Mouse (Mus musculus): ENCODE results near the gene Rbmxl1. TPM values are rescaled to one million over a fixed set of nuclear protein-coding genes. Genes with fewer than 3 reads are reported as not detected.
A peak's percentile ranks its signal among the peaks of the same experiment; 100 is the strongest.
"Not testable (repeated sequence)": the region's sequence is repeated elsewhere in the genome, so short reads cannot be mapped to it uniquely, and the experiment has no call there.

Rbmxl1 gene
- total RNA-seq, 2 experiments from 2014 or later: 24.0 to 26.0 TPM

DNA sequence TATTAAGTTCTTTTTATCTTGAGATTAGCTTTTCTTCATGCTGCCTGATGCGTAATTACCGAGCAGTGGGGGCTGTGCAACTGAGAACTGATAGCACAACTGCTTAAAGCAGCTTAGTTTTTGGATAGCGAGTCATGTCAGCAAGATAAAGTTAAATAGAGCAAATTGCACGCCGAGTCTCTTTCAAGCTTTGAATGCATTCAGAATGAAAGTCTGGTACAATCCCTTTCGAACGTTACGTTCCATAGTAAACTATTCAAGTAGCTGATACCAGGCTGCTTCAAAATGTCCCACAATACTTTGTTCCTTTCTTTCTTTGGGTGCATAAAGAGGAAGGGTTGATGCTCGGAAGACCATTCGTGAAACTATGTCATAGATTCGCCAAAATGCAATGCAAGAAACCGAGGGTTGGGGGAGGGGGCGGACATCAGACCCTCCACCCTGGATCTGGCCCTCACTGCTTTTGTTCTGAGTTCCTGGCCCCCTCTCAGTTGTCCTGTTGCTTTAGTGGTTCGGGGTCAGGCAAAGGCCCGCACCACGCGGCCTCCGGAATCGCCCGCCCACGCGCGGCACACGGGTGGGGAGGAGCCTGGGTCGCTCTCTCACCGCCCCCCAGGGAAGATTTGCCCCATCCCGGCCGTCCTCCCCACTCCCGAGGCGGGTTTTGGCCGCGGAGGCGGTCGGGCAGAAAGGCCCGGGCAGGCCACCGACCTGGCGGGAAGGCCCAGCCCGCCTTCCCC, 549 bp downstream of the Rbmxl1 start:
- DNase-seq: peak; percentile 63 to 66
- intact Hi-C loops (cut with DNase I): loop anchor here (2.0 to 5.0 kb wide), 2 partner anchors 139 to 233 kb away; no protein-coding TSS in a partner anchor

DNA sequence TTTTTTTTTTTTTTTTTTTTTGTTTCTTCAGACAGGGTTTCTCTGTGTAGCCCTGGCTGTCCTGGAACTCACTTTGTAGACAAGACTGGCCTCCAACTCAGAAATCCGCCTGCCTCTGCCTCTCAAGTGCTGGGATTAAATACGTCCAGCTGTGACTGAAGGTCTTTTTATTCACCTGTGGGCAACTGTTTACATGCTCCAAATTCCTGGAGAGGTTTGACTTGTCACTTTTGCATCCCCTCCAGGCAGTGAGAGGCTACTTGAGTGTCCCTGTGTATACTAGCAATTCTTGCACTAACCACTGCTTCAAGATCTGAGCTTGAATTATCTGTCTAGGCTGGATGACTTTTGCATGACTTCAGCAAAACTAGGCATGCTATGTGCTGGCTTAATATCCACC, 6.0 kb downstream of the Rbmxl1 start:
- DNase-seq: no peak
- intact Hi-C loops (cut with DNase I): no loop called here

DNA sequence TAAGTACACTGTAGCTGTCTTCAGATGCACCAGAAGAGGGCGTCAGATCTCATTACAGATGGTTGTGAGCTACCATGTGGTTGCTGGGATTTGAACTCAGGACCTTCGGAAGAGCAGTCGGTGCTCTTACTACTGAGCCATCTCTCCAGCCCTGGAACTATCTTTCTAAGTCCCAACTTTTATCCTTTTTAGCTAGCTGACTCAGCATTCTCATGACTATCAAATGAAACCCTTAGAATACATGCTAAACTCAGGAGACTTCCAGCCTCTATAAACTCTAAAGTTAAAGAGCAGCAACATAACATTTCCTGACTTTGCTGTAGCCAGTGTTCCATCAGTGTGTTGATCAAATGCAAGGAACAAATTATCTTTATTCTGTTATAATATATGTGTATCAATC, 12.4 kb downstream of the Rbmxl1 start:
- DNase-seq; intact Hi-C loops (cut with DNase I): not testable (repeated sequence)

DNA sequence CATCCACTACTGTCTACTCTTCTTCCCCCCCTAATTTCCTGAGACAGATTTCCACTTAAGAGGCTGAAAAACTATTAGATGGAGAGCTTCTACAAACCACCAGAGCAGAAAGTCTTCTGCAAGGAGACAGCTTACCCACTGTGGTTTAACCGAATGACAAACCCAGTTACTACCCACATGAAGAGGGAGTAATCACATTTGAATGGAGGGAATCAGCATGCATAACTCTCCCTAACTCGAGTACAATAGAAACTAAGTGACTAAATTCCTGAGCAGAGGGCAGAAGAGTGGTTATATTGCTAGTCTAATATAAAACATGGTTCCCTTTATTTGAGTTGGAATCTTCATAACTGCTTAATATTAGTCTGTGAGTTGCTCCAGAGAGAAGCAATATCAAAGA, 15.7 kb downstream of the Rbmxl1 start:
- no peak for DNase-seq
- intact Hi-C loops (cut with DNase I): no loop called here

DNA sequence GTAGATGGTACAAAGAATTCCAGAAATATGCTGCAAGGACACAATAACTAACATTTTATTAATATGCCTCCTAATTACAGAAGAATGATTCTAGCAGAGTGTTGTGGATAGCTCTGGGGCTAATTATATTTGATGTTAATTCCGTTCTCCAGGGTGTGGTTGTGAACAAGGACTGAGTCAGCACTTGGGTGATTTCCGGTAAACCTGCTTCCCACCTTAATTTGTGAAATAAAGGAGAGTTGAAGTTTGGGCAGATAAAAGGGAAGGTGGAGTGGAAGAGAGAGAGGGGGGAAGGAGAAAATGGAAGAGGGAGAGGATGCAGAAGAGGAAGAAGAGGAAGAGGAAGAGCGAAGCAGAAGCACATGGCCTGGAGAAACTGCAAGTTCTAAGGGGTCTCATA, 19.0 kb downstream of the Rbmxl1 start:
- intact Hi-C loops (cut with DNase I): no loop called here
- no peak for DNase-seq

DNA sequence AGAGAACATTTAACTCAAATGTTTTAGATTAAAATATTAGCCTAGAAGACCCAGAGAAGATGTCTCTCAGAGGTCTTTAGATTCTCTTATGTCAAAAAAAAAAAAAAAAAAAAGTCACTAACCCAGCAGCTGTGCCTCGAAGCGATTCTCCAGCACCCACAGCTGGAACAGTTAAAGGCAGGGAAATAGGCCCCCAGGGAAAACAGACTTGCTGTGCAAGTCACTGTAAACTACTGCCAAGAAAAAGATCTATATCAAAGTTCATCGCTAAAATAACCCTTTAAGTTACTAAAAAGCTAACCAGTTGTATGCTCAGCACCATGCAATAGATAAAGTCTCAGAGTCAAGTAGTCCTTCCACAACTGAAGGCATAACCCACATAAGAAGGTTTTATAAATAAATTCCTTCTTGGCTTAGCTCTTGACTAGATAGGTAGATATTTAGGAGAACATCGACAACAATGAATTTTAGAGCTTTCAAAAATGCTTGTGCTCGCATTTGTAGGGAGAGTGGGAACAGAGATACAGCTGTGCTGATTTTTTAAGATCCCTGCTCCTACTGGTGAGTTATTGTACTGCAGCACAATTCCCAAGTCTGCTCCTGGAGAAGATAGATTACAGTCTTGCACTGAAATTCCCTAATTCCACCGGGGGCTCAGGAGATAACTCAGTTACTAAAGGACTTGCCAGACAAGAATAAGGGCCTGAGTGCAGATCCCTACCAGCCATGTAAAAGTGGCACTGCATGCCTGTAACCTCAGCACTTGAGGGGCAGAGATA, 31.5 kb downstream of the Rbmxl1 start:
- intact Hi-C loops (cut with DNase I): no loop called here
- DNase-seq: peak in 1 of 2 experiments; percentile 2

DNA sequence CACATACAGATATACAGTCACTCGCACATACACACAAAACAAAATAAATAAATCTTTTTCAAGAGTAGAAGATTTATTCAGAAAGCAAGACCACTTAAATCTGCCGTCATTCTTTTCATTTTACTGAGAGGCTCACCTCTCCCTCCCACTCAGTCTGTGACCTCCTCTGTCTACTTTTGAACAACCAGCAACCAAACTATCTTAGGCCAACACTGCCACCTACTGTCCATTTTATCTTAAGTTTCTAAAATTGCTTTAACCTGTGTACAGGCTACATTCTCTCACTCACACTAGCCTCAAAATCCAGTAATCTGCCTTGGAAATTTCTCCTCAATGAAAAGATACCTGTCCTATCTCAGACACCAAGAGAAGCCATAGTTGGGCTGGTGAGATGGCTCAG, 40.8 kb downstream of the Rbmxl1 start:
- intact Hi-C loops (cut with DNase I): no loop called here
- no peak for DNase-seq

DNA sequence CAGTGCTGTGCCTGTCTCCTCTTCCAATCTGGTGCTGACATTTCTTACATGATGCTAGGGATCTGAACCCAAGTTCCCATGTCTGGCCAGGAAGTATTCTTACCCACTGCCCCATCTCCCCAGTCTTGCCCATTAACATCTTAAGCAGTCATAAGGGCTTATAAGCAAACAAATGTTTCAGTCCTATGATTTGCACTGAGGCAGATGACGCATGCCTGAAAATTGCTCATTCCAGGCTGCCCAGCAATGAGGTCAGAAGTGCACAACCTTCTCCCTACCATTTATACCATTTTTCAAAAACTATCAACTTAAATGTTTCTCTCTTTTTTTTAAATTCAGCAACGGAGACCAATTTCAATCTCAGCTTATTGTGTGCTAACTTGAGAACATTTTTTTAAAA, 44.8 kb downstream of the Rbmxl1 start:
- DNase-seq: no peak
- intact Hi-C loops (cut with DNase I): no loop called here

DNA sequence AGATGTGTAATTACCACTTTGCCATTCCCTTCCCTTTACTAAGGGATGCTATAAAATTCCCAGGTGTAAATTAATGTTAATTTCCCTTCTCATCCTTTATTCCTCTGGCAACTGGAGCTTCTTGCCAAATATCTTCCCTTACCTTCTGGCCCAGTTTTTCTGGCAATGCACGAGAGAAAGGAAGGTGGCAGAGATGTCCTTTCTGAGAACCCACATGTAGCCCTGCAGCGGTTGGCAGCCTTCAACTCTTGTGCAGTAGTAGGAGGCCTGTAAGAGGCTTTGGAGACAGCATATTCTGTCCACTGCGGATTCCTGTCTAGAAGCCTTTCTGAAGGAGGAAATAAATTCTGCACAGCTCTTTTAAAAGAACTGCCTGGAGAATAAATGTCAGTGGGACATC, 52.3 kb downstream of the Rbmxl1 start:
- intact Hi-C loops (cut with DNase I): no loop called here
- DNase-seq: no peak

Other genes with a start within 250 kb of the Rbmxl1 start
- gene Pou4f2, start 72.3 kb downstream of the Rbmxl1 start, total RNA-seq (2021): not detected
- gene Slc10a7, start 448 bp upstream of the Rbmxl1 start, total RNA-seq (2021): 1 to 10 TPM; 7.6 to 9.0 TPM

Data from heart, postnatal 14 days (tissue).